Mouse (Mus musculus): ENCODE data around the gene Ccdc162.
A peak's percentile ranks its signal among the peaks of the same experiment; 100 is the strongest.

The Ccdc162 gene

GRCm38 (mm10) chr10:41635276-41636033 lies 81.0 kb downstream of the Ccdc162 start:
- DNase-seq (ENCODE audit: low read depth, low spot score), result no peak

GRCm38 (mm10) chr10:41633801-41634200 lies 82.6 kb downstream of the Ccdc162 start:
- no peak for DNase-seq (ENCODE audit: low read depth, low spot score)

GRCm38 (mm10) chr10:41632062-41632461 lies 84.4 kb downstream of the Ccdc162 start:
- DNase-seq (ENCODE audit: low read depth, low spot score), result peak; percentile 55

- DNase-seq (ENCODE audit: low read depth, low spot score), result peak; percentile 56
Measured at GRCm38 (mm10) chr10:41626996-41627395, 89.4 kb downstream of the Ccdc162 start.

GRCm38 (mm10) chr10:41619988-41620387 lies 96.4 kb downstream of the Ccdc162 start:
- DNase-seq (ENCODE audit: low read depth, low spot score), result no peak

- no peak for DNase-seq (ENCODE audit: low read depth, low spot score)
Measured at GRCm38 (mm10) chr10:41615487-41615886, 100.9 kb downstream of the Ccdc162 start.

GRCm38 (mm10) chr10:41611941-41612340 lies 104.5 kb downstream of the Ccdc162 start:
- peak; percentile 24 for DNase-seq (ENCODE audit: low read depth, low spot score)

GRCm38 (mm10) chr10:41609475-41609874 lies 107.0 kb downstream of the Ccdc162 start:
- DNase-seq (ENCODE audit: low read depth, low spot score), result no peak

GRCm38 (mm10) chr10:41608485-41608884 lies 107.9 kb downstream of the Ccdc162 start:
- peak; percentile 49 for DNase-seq (ENCODE audit: low read depth, low spot score)

GRCm38 (mm10) chr10:41602667-41603066 lies 113.8 kb downstream of the Ccdc162 start:
- DNase-seq (ENCODE audit: low read depth, low spot score), result no peak

GRCm38 (mm10) chr10:41601898-41602545 lies 114.4 kb downstream of the Ccdc162 start:
- no peak for DNase-seq (ENCODE audit: low read depth, low spot score)

GRCm38 (mm10) chr10:41601302-41601701 lies 115.1 kb downstream of the Ccdc162 start:
- DNase-seq (ENCODE audit: low read depth, low spot score), result no peak

- no peak for DNase-seq (ENCODE audit: low read depth, low spot score)
Measured at GRCm38 (mm10) chr10:41599051-41599450, 117.4 kb downstream of the Ccdc162 start.

- DNase-seq (ENCODE audit: low read depth, low spot score), result no peak
Measured at GRCm38 (mm10) chr10:41598221-41598620, 118.2 kb downstream of the Ccdc162 start.

GRCm38 (mm10) chr10:41595550-41595949 lies 120.9 kb downstream of the Ccdc162 start:
- no peak for DNase-seq (ENCODE audit: low read depth, low spot score)

GRCm38 (mm10) chr10:41594957-41595356 lies 121.5 kb downstream of the Ccdc162 start:
- DNase-seq (ENCODE audit: low read depth, low spot score), result no peak

GRCm38 (mm10) chr10:41594433-41594832 lies 122.0 kb downstream of the Ccdc162 start:
- DNase-seq (ENCODE audit: low read depth, low spot score), result no peak

GRCm38 (mm10) chr10:41588616-41589015 lies 127.8 kb downstream of the Ccdc162 start:
- DNase-seq (ENCODE audit: low read depth, low spot score), result no peak

GRCm38 (mm10) chr10:41586947-41587852 lies 129.2 kb downstream of the Ccdc162 start:
- DNase-seq (ENCODE audit: low read depth, low spot score), result no peak

GRCm38 (mm10) chr10:41583383-41583782 lies 133.1 kb downstream of the Ccdc162 start:
- no peak for DNase-seq (ENCODE audit: low read depth, low spot score)

GRCm38 (mm10) chr10:41582901-41583361 lies 133.5 kb downstream of the Ccdc162 start:
- DNase-seq (ENCODE audit: low read depth, low spot score), result peak; percentile 61

GRCm38 (mm10) chr10:41580441-41580840 lies 136.0 kb downstream of the Ccdc162 start:
- DNase-seq (ENCODE audit: low read depth, low spot score), result no peak
